Mouse (Mus musculus) MN1 (cell line): ENCODE measurements at regions not wholly inside any gene's neighbourhood (a gene's known extent, or its start where the extent isn't known, plus 50 kb on each side); places are given as distances from the start of the nearest gene placed in this dataset.

Experiments
- DNase-seq: peaks from one replicate; pipeline ENCODE4 v3.0.0-alpha.2; 2016; ENCODE audit warnings: low spot score

GRCm38 (mm10) chr6:81733527-81733926 lies 189.9 kb upstream of the Gcfc2 start:
- no peak for DNase-seq

- no peak for DNase-seq
These were observed 185.0 kb upstream of the Gcfc2 start for GRCm38 (mm10) chr6:81738466-81738865.

- no peak for DNase-seq
These were observed 173.8 kb upstream of the Gcfc2 start for GRCm38 (mm10) chr6:81749681-81750080.

- DNase-seq = no peak
These were observed 171.8 kb upstream of the Gcfc2 start for GRCm38 (mm10) chr6:81751631-81752030.

GRCm38 (mm10) chr6:81756242-81756641 lies 167.2 kb upstream of the Gcfc2 start:
- DNase-seq = no peak

- DNase-seq = no peak
These were observed 164.6 kb upstream of the Gcfc2 start for GRCm38 (mm10) chr6:81758876-81759275.

- DNase-seq = no peak
These were observed 163.3 kb upstream of the Gcfc2 start for GRCm38 (mm10) chr6:81760181-81760580.

GRCm38 (mm10) chr6:81765831-81766230 lies 157.6 kb upstream of the Gcfc2 start:
- no peak for DNase-seq

GRCm38 (mm10) chr6:81766800-81767199 lies 156.7 kb upstream of the Gcfc2 start:
- DNase-seq = no peak

GRCm38 (mm10) chr6:81768669-81769537 lies 154.6 kb upstream of the Gcfc2 start:
- DNase-seq = peak; percentile 54

GRCm38 (mm10) chr6:81770301-81770700 lies 153.2 kb upstream of the Gcfc2 start:
- no peak for DNase-seq

- DNase-seq = no peak
These were observed 151.6 kb upstream of the Gcfc2 start for GRCm38 (mm10) chr6:81771862-81772261.

GRCm38 (mm10) chr6:81782131-81782530 lies 141.3 kb upstream of the Gcfc2 start:
- DNase-seq = no peak

- no peak for DNase-seq
These were observed 140.5 kb upstream of the Gcfc2 start for GRCm38 (mm10) chr6:81782815-81783435.

GRCm38 (mm10) chr6:81795281-81795680 lies 128.2 kb upstream of the Gcfc2 start:
- DNase-seq = no peak

GRCm38 (mm10) chr6:81800822-81801221 lies 122.6 kb upstream of the Gcfc2 start:
- no peak for DNase-seq

- no peak for DNase-seq
These were observed 121.7 kb upstream of the Gcfc2 start for GRCm38 (mm10) chr6:81801804-81802203.

- DNase-seq = no peak
These were observed 117.5 kb upstream of the Gcfc2 start for GRCm38 (mm10) chr6:81805942-81806341.

GRCm38 (mm10) chr6:81808712-81809111 lies 114.8 kb upstream of the Gcfc2 start:
- DNase-seq = no peak

GRCm38 (mm10) chr6:81815248-81815961 lies 108.1 kb upstream of the Gcfc2 start:
- no peak for DNase-seq

- no peak for DNase-seq
These were observed 107.5 kb upstream of the Gcfc2 start for GRCm38 (mm10) chr6:81815962-81816338.

GRCm38 (mm10) chr6:81817050-81817827 lies 106.2 kb upstream of the Gcfc2 start:
- DNase-seq = peak; percentile 59
